Mouse (Mus musculus) hindbrain, postnatal 0 days (tissue): ENCODE results near the gene Aamp. TPM values are rescaled to one million over a fixed set of nuclear protein-coding genes. Genes with fewer than 3 reads are reported as not detected.

Experiments
- ATAC-seq: fragments of 200-750 bp; cut with Nextera tagmentation; 2 replicates; pipeline ENCODE4 v1.8.0; 2017; ENCODE audit warnings: mild to moderate bottlenecking, moderate TSS enrichment, moderate library complexity
- DNase-seq: peaks from one replicate; pipeline ENCODE4 v3.0.0-alpha.2; 2015; ENCODE audit warnings: low spot score
- H3K27ac ChIP-seq: fragments of 300-500 bp; sonication (generic); 2 replicates; pipeline ENCODE4 v1.5.1; 2014; ENCODE audit warnings: mild to moderate bottlenecking
- H3K27me3 ChIP-seq: fragments of 300-500 bp; sonication (generic); 2 replicates; pipeline ENCODE4 v1.6.1; 2014; ENCODE audit warnings: low read length, mixed read lengths; ENCODE audit not compliant: insufficient read depth
- H3K36me3 ChIP-seq: fragments of 300-500 bp; sonication (generic); 2 replicates; pipeline ENCODE4 v1.6.1; 2014; ENCODE audit warnings: low read length, mixed read lengths; ENCODE audit not compliant: insufficient read depth
- H3K4me1 ChIP-seq: fragments of 300-500 bp; sonication (generic); 2 replicates; pipeline ENCODE4 v1.6.1; 2014; ENCODE audit warnings: antibody characterized with exemption, low read length, mixed read lengths; ENCODE audit not compliant: insufficient read depth
- H3K4me2 ChIP-seq: fragments of 300-500 bp; sonication (generic); 2 replicates; pipeline ENCODE4 v1.6.1; 2014; ENCODE audit warnings: low read depth, mild to moderate bottlenecking, low read length, moderate library complexity, mixed read lengths
- H3K4me3 ChIP-seq: fragments of 300-500 bp; sonication (generic); 2 replicates; pipeline ENCODE4 v1.5.1; 2014; ENCODE audit warnings: low read length
- H3K9ac ChIP-seq: fragments of 300-500 bp; sonication (generic); replicated peaks from 2 replicates; pipeline ENCODE4 v1.6.1; 2014; ENCODE audit warnings: mild to moderate bottlenecking, low read length, moderate library complexity, mixed read lengths
- H3K9me3 ChIP-seq: fragments of 300-500 bp; sonication (generic); 2 replicates; pipeline ENCODE4 v1.6.1; 2016; ENCODE audit warnings: low read length, mixed read lengths
- CTCF ChIP-seq: IDR thresholded peaks from 2 replicates; pipeline ENCODE4 v1.5.1; 2016; ENCODE audit warnings: antibody characterized with exemption, control low read depth, low read depth
- WGBS: fragments of 180-500 bp; shearing (Covaris S2); extraction: QIAGEN DNeasy Blood & Tissue Kit; methylation state at CpG from one replicate; pipeline ENCODE4 v1.1.7; 2014; 5-methylcytosine and 5-hydroxymethylcytosine counted together
- polyA plus RNA-seq: library from polyadenylated mRNA; unstranded; fragments of >200 nt; fragmentation: Nextera tagmentation; extraction: Ambion mirVana; gene quantifications from 2 replicates; pipeline ENCODE4 v1.2.1, GENCODE M21; 2015
- total RNA-seq: library from RNA; depleted of rRNA; stranded (reverse); fragments of >200 nt; gene quantifications from 2 replicates; pipeline ENCODE4 v1.2.3, GENCODE M21; 2014

Gene Aamp
- total and polyA plus RNA-seq, 2 experiments from 2014 or later, result 161 to 212 TPM

DNA sequence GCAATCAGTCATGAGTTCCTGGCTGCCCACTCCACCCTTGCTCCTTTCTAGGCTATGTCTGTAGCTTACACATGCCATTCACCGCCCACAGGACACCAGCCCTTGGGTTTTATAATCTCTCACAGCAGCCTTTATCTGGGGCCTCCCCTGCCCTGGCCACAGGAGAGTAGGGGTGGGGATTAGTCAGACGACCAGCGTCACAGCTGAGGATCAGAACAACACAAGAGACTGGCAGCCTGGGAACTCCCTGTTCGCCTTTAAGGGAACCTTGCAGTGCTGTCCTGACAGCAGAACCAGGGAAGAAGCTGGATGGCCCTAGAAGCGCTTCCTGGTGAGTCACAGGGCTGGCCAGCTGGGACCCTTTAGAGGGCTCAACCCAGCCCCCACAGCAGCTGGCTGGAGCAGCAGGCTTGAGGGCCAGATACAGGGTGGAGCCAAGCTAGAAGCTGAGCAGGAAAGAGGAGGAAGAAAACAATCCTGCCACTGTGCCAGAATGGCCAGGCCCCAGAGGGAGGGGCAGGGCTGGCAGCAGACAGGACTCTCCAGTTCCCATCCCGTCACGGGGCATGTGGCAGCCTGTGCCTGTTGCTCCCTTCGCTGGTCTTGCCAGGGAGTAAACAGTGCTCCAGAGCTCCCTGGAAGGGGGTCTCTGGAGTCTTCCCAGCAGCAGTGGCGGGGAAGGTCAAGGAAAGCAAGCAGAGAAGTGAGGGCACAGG, 11.1 kb upstream of the Aamp start:
- H3K4me2 ChIP-seq, result peak overlapping the region; percentile 14; the same call in 1 of the 2 replicates
- H3K4me1 ChIP-seq, result peaks cover 33% of the 10 kb centered on the region
- DNase-seq (peak; percentile 91), ATAC-seq (peak; percentile 96)
- H3K27ac ChIP-seq, result peak overlapping the region; percentile 84
- H3K27me3 ChIP-seq, result no peaks in the 10 kb centered on the region
- H3K36me3 ChIP-seq, result no peaks in the 10 kb centered on the region; the same call in none of the 2 replicates
- H3K4me3 ChIP-seq, result no peak overlapping the region
- TF ChIP-seq CTCF, result no peak
- H3K9me3 ChIP-seq, result no peaks in the 10 kb centered on the region
- no peak overlapping the region for H3K9ac ChIP-seq
- WGBS, result 17% methylated on average over 9 of the region's 9 CpGs

GRCm38 (mm10) chr1:74294733-74295455, 10.4 kb upstream of the Aamp start:
- no peak overlapping the region for H3K4me3 ChIP-seq
- H3K4me1 ChIP-seq, result peaks cover 33% of the 10 kb centered on the region
- H3K27me3 ChIP-seq, result no peaks in the 10 kb centered on the region
- peak overlapping the region; percentile 84 for H3K27ac ChIP-seq
- ATAC-seq (no peak), DNase-seq (no peak)
- H3K36me3 ChIP-seq, result peaks cover 4% of the 10 kb centered on the region
- no peak overlapping the region for H3K9ac ChIP-seq
- TF ChIP-seq CTCF, result no peak
- no peak overlapping the region for H3K4me2 ChIP-seq
- 83% methylated on average over 6 of the region's 6 CpGs for WGBS
- H3K9me3 ChIP-seq, result no peaks in the 10 kb centered on the region

- no peaks in the 10 kb centered on the region for H3K9me3 ChIP-seq
- peaks cover 33% of the 10 kb centered on the region for H3K4me1 ChIP-seq
- no peak overlapping the region for H3K4me3 ChIP-seq
- TF ChIP-seq CTCF, result no peak
- no peak overlapping the region for H3K9ac ChIP-seq
- no peaks in the 10 kb centered on the region for H3K27me3 ChIP-seq
- DNase-seq (no peak), ATAC-seq (no peak)
- no peak overlapping the region for H3K4me2 ChIP-seq
- 85% methylated on average over 3 of the region's 3 CpGs for WGBS
- peaks cover 7% of the 10 kb centered on the region for H3K36me3 ChIP-seq
- H3K27ac ChIP-seq, result no peak overlapping the region
These were observed 9.6 kb upstream of the Aamp start for GRCm38 (mm10) chr1:74294090-74294643.

- Histone ChIP-seq H3K4me1 (peaks cover 28% of the 10 kb centered on the region), H3K4me3 (no peak overlapping the region), H3K9me3 (no peaks in the 10 kb centered on the region), H3K27ac (no peak overlapping the region), H3K36me3 (peaks cover 7% of the 10 kb centered on the region), H3K4me2 (no peak overlapping the region), H3K27me3 (no peaks in the 10 kb centered on the region), H3K9ac (no peak overlapping the region)
- WGBS, result 76% methylated on average over 8 of the region's 8 CpGs
- TF ChIP-seq CTCF, result no peak
- DNase-seq, result peak; percentile 42
- ATAC-seq, result no peak
These were observed 8.9 kb upstream of the Aamp start for GRCm38 (mm10) chr1:74293306-74293960.

DNA sequence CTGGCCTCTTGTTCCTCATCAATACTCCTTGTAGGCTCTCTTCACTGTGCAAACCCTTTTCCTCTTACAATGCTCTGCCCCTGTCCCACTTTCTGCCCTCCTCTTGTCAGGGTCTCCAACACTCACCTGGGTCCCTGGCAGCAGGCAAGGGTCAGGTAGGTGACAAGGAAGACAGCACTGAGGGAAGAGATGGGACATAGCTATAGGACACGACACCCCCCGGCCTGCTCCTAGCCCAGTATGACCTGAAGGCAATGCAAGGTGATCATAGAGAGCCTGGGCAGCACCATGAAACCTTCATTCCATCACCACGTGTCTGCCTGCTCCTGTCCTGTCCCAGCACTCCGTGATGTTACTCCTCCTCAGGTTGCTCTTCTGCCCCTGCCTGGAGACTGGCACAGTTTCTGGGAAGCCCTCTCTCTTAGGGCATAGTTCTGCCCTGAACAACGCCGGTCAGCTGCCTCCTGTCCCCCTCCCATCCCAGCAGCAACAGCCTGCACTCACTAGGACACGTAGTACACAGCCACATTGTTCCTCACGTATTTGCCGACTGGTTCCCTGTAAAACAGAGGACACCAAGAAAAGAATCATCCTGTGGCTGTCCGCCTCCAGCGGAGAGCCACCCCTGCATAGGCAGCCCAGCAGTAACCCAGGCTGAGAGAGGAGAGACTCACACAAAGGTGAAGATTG, 7.9 kb upstream of the Aamp start:
- Histone ChIP-seq H3K9me3 (no peaks in the 10 kb centered on the region), H3K4me2 (no peak overlapping the region), H3K36me3 (peaks cover 7% of the 10 kb centered on the region), H3K4me1 (peaks cover 28% of the 10 kb centered on the region), H3K27me3 (no peaks in the 10 kb centered on the region), H3K27ac (no peak overlapping the region), H3K9ac (0 out of 2 replicates have a peak overlapping the region, but pooled peaks have one; percentile 9), H3K4me3 (no peak overlapping the region)
- no peak for DNase-seq
- 79% methylated on average over 11 of the region's 11 CpGs for WGBS
- ATAC-seq, result no peak
- TF ChIP-seq CTCF, result no peak

DNA sequence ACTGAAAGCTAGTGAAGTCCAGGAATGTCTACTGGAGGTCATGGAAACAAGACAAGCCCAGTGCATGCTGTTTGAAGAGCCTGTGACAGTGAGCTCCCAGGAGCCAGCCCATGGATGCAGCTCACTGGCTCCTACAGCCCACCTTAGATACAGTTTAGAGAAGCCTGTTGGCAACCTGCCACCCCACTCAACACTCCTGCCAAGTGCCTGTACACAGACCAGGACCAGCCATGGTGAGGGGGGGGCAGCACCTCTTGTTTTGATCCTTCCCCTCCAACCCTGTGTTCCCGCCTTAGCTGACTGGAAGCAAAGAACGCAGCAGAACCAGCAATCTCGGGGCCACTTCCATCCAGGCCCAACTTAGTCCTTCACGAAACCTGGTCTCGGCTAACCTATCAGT, 5.6 kb upstream of the Aamp start:
- no peak overlapping the region for H3K27ac ChIP-seq
- H3K36me3 ChIP-seq, result peaks cover 7% of the 10 kb centered on the region
- H3K4me2 ChIP-seq, result no peak overlapping the region
- H3K9me3 ChIP-seq, result no peaks in the 10 kb centered on the region
- ATAC-seq (no peak), DNase-seq (peak; percentile 55)
- H3K4me1 ChIP-seq, result peaks cover 11% of the 10 kb centered on the region
- H3K4me3 ChIP-seq, result no peak overlapping the region
- 73% methylated on average over 5 of the region's 5 CpGs for WGBS
- no peak for TF ChIP-seq CTCF
- no peak overlapping the region for H3K9ac ChIP-seq
- no peaks in the 10 kb centered on the region for H3K27me3 ChIP-seq
